Mouse (Mus musculus) lung, postnatal 0 days (tissue): Measurements from ENCODE around the gene Dse. TPM values are rescaled to one million over a fixed set of nuclear protein-coding genes. Genes with fewer than 3 reads are reported as not detected.
A peak's percentile ranks its signal among the peaks of the same experiment; 100 is the strongest.

ENCODE experiments used
- ATAC-seq: fragments of 200-750 bp; cut with Nextera tagmentation; 2 replicates; pipeline ENCODE4 v1.8.0; 2017; ENCODE audit warnings: moderate library complexity
- DNase-seq: peaks from one replicate; pipeline ENCODE4 v3.0.0-alpha.2; 2016; ENCODE audit warnings: low spot score
- H3K27ac ChIP-seq: fragments of 300-500 bp; sonication (generic); 2 replicates; pipeline ENCODE4 v1.5.1; 2014; ENCODE audit warnings: antibody characterized with exemption, mild to moderate bottlenecking, low read length, mixed read lengths
- H3K27me3 ChIP-seq: fragments of 300-500 bp; sonication (generic); replicated peaks from 2 replicates; pipeline ENCODE4 v1.6.1; 2014; ENCODE audit warnings: low read length, mixed read lengths; ENCODE audit not compliant: insufficient read depth
- H3K36me3 ChIP-seq: fragments of 300-500 bp; sonication (generic); 2 replicates; pipeline ENCODE4 v1.6.1; 2014; ENCODE audit warnings: low read length, mixed read lengths; ENCODE audit not compliant: insufficient read depth
- H3K4me1 ChIP-seq: fragments of 300-500 bp; sonication (generic); 2 replicates; pipeline ENCODE4 v1.6.1; 2014; ENCODE audit warnings: antibody characterized with exemption, low read depth, low read length, mixed read lengths; ENCODE audit not compliant: insufficient read depth
- H3K4me2 ChIP-seq: fragments of 300-500 bp; sonication (generic); replicated peaks from 2 replicates; pipeline ENCODE4 v1.6.1; 2014; ENCODE audit warnings: low read depth, mild to moderate bottlenecking, low read length, moderate library complexity, mixed read lengths
- H3K4me3 ChIP-seq: fragments of 300-500 bp; sonication (generic); 2 replicates; pipeline ENCODE4 v1.5.1; 2014; ENCODE audit warnings: low read depth, low read length
- H3K9ac ChIP-seq: fragments of 300-500 bp; sonication (generic); replicated peaks from 2 replicates; pipeline ENCODE4 v1.6.1; 2014; ENCODE audit warnings: low read depth, mild to moderate bottlenecking
- H3K9me3 ChIP-seq: fragments of 300-500 bp; sonication (generic); 2 replicates; pipeline ENCODE4 v1.6.1; 2016; ENCODE audit warnings: low read length, mixed read lengths
- CTCF ChIP-seq: IDR thresholded peaks from 2 replicates; pipeline ENCODE4 v1.5.1; 2016; ENCODE audit warnings: antibody characterized with exemption, mild to moderate bottlenecking
- EP300 ChIP-seq: IDR thresholded peaks from 2 replicates; pipeline ENCODE4 v1.6.1; 2016; ENCODE audit warnings: antibody characterized with exemption, mild to moderate bottlenecking, control low read depth
- whole genome bisulfite sequencing: fragments of 180-500 bp; shearing (Covaris S2); extraction: QIAGEN DNeasy Blood & Tissue Kit; methylation state at CpG from one replicate; pipeline ENCODE4 v1.1.7; 2014; 5-methylcytosine and 5-hydroxymethylcytosine counted together
- polyA plus RNA-seq: library from polyadenylated mRNA; unstranded; fragments of >200 nt; fragmentation: Nextera tagmentation; extraction: Ambion mirVana; gene quantifications from 2 replicates; pipeline ENCODE4 v1.2.1, GENCODE M21; 2015

Dse gene
- polyA plus RNA-seq, 1 experiment from 2014 or later, result 15.4 TPM

DNA sequence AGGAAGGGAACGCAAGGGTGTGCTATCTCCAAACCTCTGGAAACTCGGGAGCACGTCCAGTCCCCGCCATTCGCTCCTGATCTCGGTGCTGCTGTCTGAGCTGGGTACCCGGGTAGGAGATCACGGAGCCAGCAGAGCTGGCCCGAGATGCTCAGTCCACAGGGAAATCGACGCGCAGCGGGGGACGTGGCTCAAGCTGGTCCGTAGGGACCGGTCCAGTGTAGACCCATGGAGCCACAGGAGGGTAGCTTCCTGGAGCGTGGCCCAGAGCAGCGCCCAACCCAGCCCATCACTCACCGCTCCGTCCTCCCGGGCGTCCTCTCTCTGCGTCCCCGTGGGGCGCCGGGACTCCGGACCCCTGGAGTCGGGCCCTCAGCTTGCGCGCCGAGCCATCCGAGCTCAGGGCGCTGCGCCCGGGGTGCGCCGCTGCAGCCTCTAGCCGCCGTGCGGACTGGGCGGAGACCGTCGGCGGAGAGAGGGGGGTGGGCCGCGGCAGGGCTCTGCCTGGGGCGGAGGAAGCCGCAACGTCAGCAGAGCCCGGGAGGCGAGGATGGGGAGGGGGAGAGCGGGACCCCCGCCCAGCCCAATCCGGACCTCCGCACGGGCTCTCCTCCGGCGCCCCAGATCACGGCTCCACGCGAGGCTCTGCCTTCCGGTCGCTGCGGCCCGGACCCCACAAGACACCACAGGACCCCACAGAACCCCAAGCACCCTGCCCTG, 572 bp downstream of the Dse start:
- peak; percentile 92 for ATAC-seq
- no peak for TF ChIP-seq EP300
- peak; percentile 58 for TF ChIP-seq CTCF
- Histone ChIP-seq H3K4me2 (peak overlapping the region; percentile 81), H3K4me1 (no peaks in the 10 kb centered on the region), H3K9me3 (no peaks in the 10 kb centered on the region), H3K9ac (peak overlapping the region; percentile 54), H3K4me3 (peak overlapping the region; percentile 79), H3K27me3 (no peaks in the 10 kb centered on the region), H3K27ac (peak overlapping the region; percentile 92), H3K36me3 (no peaks in the 10 kb centered on the region)
- 2% methylated on average over 40 of the region's 65 CpGs for WGBS
- peak; percentile 80 for DNase-seq

GRCm38 (mm10) chr10:34206436-34206782, 1.1 kb downstream of the Dse start:
- Histone ChIP-seq H3K4me3 (peak overlapping the region; percentile 79), H3K27ac (peak overlapping the region; percentile 92), H3K9ac (peak overlapping the region; percentile 54), H3K27me3 (no peaks in the 10 kb centered on the region), H3K4me2 (peak overlapping the region; percentile 81), H3K4me1 (no peaks in the 10 kb centered on the region), H3K36me3 (no peaks in the 10 kb centered on the region), H3K9me3 (no peaks in the 10 kb centered on the region)
- peak; percentile 59 for ATAC-seq
- WGBS, result 2% methylated on average over 15 of the region's 15 CpGs
- TF ChIP-seq CTCF (no peak), EP300 (no peak)
- peak; percentile 80 for DNase-seq

- TF ChIP-seq CTCF, result no peak
- no peak for TF ChIP-seq EP300
- Histone ChIP-seq H3K27ac (no peak overlapping the region), H3K27me3 (no peaks in the 10 kb centered on the region), H3K9ac (no peak overlapping the region), H3K4me3 (peak overlapping the region; percentile 79; the same call in 1 of the 2 replicates), H3K9me3 (no peaks in the 10 kb centered on the region), H3K4me1 (no peaks in the 10 kb centered on the region), H3K4me2 (peak overlapping the region; percentile 81; the same call in 1 of the 2 replicates), H3K36me3 (no peaks in the 10 kb centered on the region)
- 94% methylated on average over 1 of the region's 1 CpGs for WGBS
- no peak for DNase-seq
- no peak for ATAC-seq
These were observed 1.7 kb downstream of the Dse start for GRCm38 (mm10) chr10:34205825-34206224.

GRCm38 (mm10) chr10:34200689-34201088, 6.8 kb downstream of the Dse start:
- Histone ChIP-seq H3K4me2 (no peak overlapping the region), H3K27ac (no peak overlapping the region)

GRCm38 (mm10) chr10:34198574-34198973, 8.9 kb downstream of the Dse start:
- H3K9ac ChIP-seq, result no peak overlapping the region
- no peak for ATAC-seq

More at GRCm38 (mm10) chr10:34200689-34201088, 6.8 kb downstream of the Dse start:
- no peak overlapping the region for H3K4me3 ChIP-seq
- H3K27me3 ChIP-seq, result no peaks in the 10 kb centered on the region
- H3K4me1 ChIP-seq, result 0 out of 2 replicates have a peak, but pooled peaks cover 3% of the 10 kb centered on the region
- DNase-seq, result no peak
- TF ChIP-seq EP300 (no peak), CTCF (no peak)
- no peak for ATAC-seq
- no peak overlapping the region for H3K9ac ChIP-seq
- H3K9me3 ChIP-seq, result no peaks in the 10 kb centered on the region
- no peaks in the 10 kb centered on the region for H3K36me3 ChIP-seq
- 85% methylated on average over 1 of the region's 1 CpGs for WGBS

GRCm38 (mm10) chr10:34198061-34198460, 9.5 kb downstream of the Dse start:
- no peaks in the 10 kb centered on the region for H3K36me3 ChIP-seq
- no peaks in the 10 kb centered on the region for H3K27me3 ChIP-seq
- TF ChIP-seq CTCF (no peak), EP300 (0 out of 2 replicates have a peak, but pooled peaks have one; percentile 15)
- 0 out of 2 replicates have a peak overlapping the region, but pooled peaks have one; percentile 2 for H3K4me2 ChIP-seq
- no peak overlapping the region for H3K9ac ChIP-seq
- peak; percentile 57 for ATAC-seq
- H3K4me3 ChIP-seq, result no peak overlapping the region
- DNase-seq, result peak; percentile 56
- 0 out of 2 replicates have a peak, but pooled peaks cover 3% of the 10 kb centered on the region for H3K4me1 ChIP-seq
- 0 out of 2 replicates have a peak overlapping the region, but pooled peaks have one; percentile 1 for H3K27ac ChIP-seq
- H3K9me3 ChIP-seq, result no peaks in the 10 kb centered on the region
- WGBS, result 9% methylated on average over 3 of the region's 3 CpGs

More at GRCm38 (mm10) chr10:34198574-34198973, 8.9 kb downstream of the Dse start:
- no peaks in the 10 kb centered on the region for H3K36me3 ChIP-seq
- 41% methylated on average over 3 of the region's 3 CpGs for WGBS
- 0 out of 2 replicates have a peak, but pooled peaks cover 3% of the 10 kb centered on the region for H3K4me1 ChIP-seq
- no peak overlapping the region for H3K4me3 ChIP-seq
- 0 out of 2 replicates have a peak overlapping the region, but pooled peaks have one; percentile 1 for H3K27ac ChIP-seq
- no peak for DNase-seq
- TF ChIP-seq EP300 (no peak), CTCF (no peak)
- H3K9me3 ChIP-seq, result no peaks in the 10 kb centered on the region
- H3K27me3 ChIP-seq, result no peaks in the 10 kb centered on the region
- no peak overlapping the region for H3K4me2 ChIP-seq
